20 mouse cellular contexts compared by ENCODE assay signal in genomic region chr7:126026600-126026999, GRCm38 (mm10). TPM values are rescaled to one million over a fixed set of nuclear protein-coding genes. Genes with fewer than 3 reads are reported as not detected.
DNase-seq lines count a peak whose midpoint lies in the region; ATAC-seq and TF ChIP-seq lines count a peak whose summit lies in the region.
"Had no signal": no experiment of that assay in that cellular context is flagged by ENCODE, and none has a peak within 500 bp of the region (broad histone marks: within the 10 kb centered on the region; RNA-seq: fewer than 3 reads in every experiment).

No protein-coding gene starts in this region.

- ATAC-seq in midbrain, embryonic 14.5 days (ENCODE audit: low FRiP score, low TSS enrichment), result no peak
- ATAC-seq in stomach, postnatal 0 days (ENCODE audit: low FRiP score, low TSS enrichment), result no peak
- ATAC-seq: forebrain, embryonic 16.5 days had no signal

- TF ChIP-seq EP300 in stomach, postnatal 0 days (optimal IDR thresholded peaks at IDR 0.05), result no peak

- H3K4me3 ChIP-seq in midbrain, embryonic 10.5 days, result no peak overlapping the region
- H3K4me3 ChIP-seq in midbrain, embryonic 14.5 days (replicated peaks; ENCODE audit: low read depth, low read length), result no peak overlapping the region
- no peak overlapping the region for H3K4me3 ChIP-seq in stomach, postnatal 0 days (ENCODE audit: low read depth, low read length)
- H3K4me3 ChIP-seq: heart, embryonic 12.5 days; lung, embryonic 15.5 days; midbrain, embryonic 12.5 days; stomach, embryonic 15.5 days had no signal

- H3K9me3 ChIP-seq in midbrain, embryonic 10.5 days (replicated peaks), result no peaks in the 10 kb centered on the region
- H3K9me3 ChIP-seq in midbrain, embryonic 14.5 days (ENCODE audit: control insufficient read depth, low read length), result no peaks in the 10 kb centered on the region
- H3K9me3 ChIP-seq in stomach, postnatal 0 days (ENCODE audit: control insufficient read depth, low read length), result no peaks in the 10 kb centered on the region
- H3K9me3 ChIP-seq: heart, embryonic 12.5 days; lung, embryonic 15.5 days; midbrain, embryonic 12.5 days; stomach, embryonic 15.5 days had no signal

- peak; percentile 26 for DNase-seq in adrenal gland, postnatal 10 days
- no peak for DNase-seq in adrenal gland, postnatal 36 days
- DNase-seq in kidney, adult 9 months, result peak; percentile 4
- no peak for DNase-seq in kidney, adult 18-20 months
- DNase-seq in midbrain, embryonic 10.5 days (ENCODE audit: low spot score), result no peak
- no peak for DNase-seq in midbrain, embryonic 14.5 days
- DNase-seq in stomach, postnatal 0 days (ENCODE audit: low spot score), result no peak
- no peak for DNase-seq in left cerebral cortex, postnatal 10 days (ENCODE audit: extremely low spot score in 1 of 2, low spot score in 2 of 2)
- DNase-seq: adrenal gland, postnatal 25 days; cerebellum, adult 11-12 months; gastrocnemius, postnatal 25 days; kidney, adult 8-10 months; thymus, postnatal 25 days had no signal

- H3K9ac ChIP-seq in midbrain, embryonic 14.5 days (replicated peaks; ENCODE audit: low read length), result no peak overlapping the region
- no peak overlapping the region for H3K9ac ChIP-seq in stomach, postnatal 0 days (ENCODE audit: low read length)
- H3K9ac ChIP-seq: heart, embryonic 12.5 days; lung, embryonic 15.5 days; midbrain, embryonic 12.5 days; stomach, embryonic 15.5 days had no signal

- no peak overlapping the region for H3K4me2 ChIP-seq in midbrain, embryonic 14.5 days (ENCODE audit: low read length)
- no peak overlapping the region for H3K4me2 ChIP-seq in stomach, postnatal 0 days (replicated peaks; ENCODE audit: low read depth)
- H3K4me2 ChIP-seq: heart, embryonic 12.5 days; lung, embryonic 15.5 days; midbrain, embryonic 12.5 days; stomach, embryonic 15.5 days had no signal

- H3K36me3 ChIP-seq in midbrain, embryonic 10.5 days, result no peaks in the 10 kb centered on the region
- no peaks in the 10 kb centered on the region for H3K36me3 ChIP-seq in midbrain, embryonic 14.5 days (ENCODE audit: control insufficient read depth, insufficient read depth, low read length)
- no peaks in the 10 kb centered on the region for H3K36me3 ChIP-seq in stomach, postnatal 0 days (ENCODE audit: control insufficient read depth, insufficient read depth, low read length)
- H3K36me3 ChIP-seq: heart, embryonic 12.5 days; lung, embryonic 15.5 days; midbrain, embryonic 12.5 days; stomach, embryonic 15.5 days had no signal

- intact Hi-C loops in left cerebral cortex, postnatal 10 days (cut with DNase I), result no loop called here

- peaks cover 9% of the 10 kb centered on the region; the same call in 1 of the 2 replicates for H3K4me1 ChIP-seq in midbrain, embryonic 10.5 days
- H3K4me1 ChIP-seq in midbrain, embryonic 14.5 days (ENCODE audit: control insufficient read depth, insufficient read depth, low read length), result no peaks in the 10 kb centered on the region
- H3K4me1 ChIP-seq in stomach, postnatal 0 days (replicated peaks; ENCODE audit: control insufficient read depth, insufficient read depth), result no peaks in the 10 kb centered on the region
- H3K4me1 ChIP-seq: lung, embryonic 15.5 days; midbrain, embryonic 12.5 days; stomach, embryonic 15.5 days had no signal

- H3K27me3 ChIP-seq in midbrain, embryonic 10.5 days (ENCODE audit: low read depth, poor library complexity, severe bottlenecking), result no peaks in the 10 kb centered on the region
- H3K27me3 ChIP-seq in midbrain, embryonic 14.5 days (ENCODE audit: control insufficient read depth, insufficient read depth, low read length), result no peaks in the 10 kb centered on the region
- no peaks in the 10 kb centered on the region for H3K27me3 ChIP-seq in stomach, postnatal 0 days (ENCODE audit: control insufficient read depth, insufficient read depth, low read length)
- H3K27me3 ChIP-seq: heart, embryonic 12.5 days; lung, embryonic 15.5 days; midbrain, embryonic 12.5 days; stomach, embryonic 15.5 days had no signal

- H3K27ac ChIP-seq in midbrain, embryonic 10.5 days (replicated peaks), result 0 out of 2 replicates have a peak overlapping the region, but pooled peaks have one; percentile 17
- no peak overlapping the region for H3K27ac ChIP-seq in midbrain, embryonic 14.5 days (replicated peaks; ENCODE audit: low read depth, low read length)
- no peak overlapping the region for H3K27ac ChIP-seq in stomach, postnatal 0 days (replicated peaks)
- H3K27ac ChIP-seq: lung, embryonic 15.5 days; midbrain, embryonic 12.5 days; stomach, embryonic 15.5 days had no signal

- 65% methylated on average over 5 of the region's 5 CpGs for WGBS in midbrain, embryonic 10.5 days
- WGBS in midbrain, embryonic 14.5 days, result 54% methylated on average over 5 of the region's 5 CpGs
- 68% methylated on average over 5 of the region's 5 CpGs for WGBS in stomach, postnatal 0 days

- TF ChIP-seq CTCF in stomach, postnatal 0 days (IDR thresholded peaks at IDR 0.05; ENCODE audit: low read depth), result peak; percentile 65

RNA-seq across cellular contexts. Expression of gene Gsg1l, which starts 55.6 kb away (rescaled TPM):
- total RNA-seq in adrenal gland, postnatal 10 days (2021), result 1 to 10 TPM; 7.2 to 8.7 TPM
- 10 to 100 TPM; 68.9 to 70.8 TPM for total RNA-seq in adrenal gland, postnatal 36 days (2021)
- polyA plus RNA-seq in midbrain, embryonic 10.5 days (2016; fragmentation: Nextera tagmentation; extraction: Ambion mirVana), result 1.1 and 1.9 TPM in 2 replicates
- polyA plus RNA-seq in midbrain, embryonic 14.5 days (2014; fragmentation: Nextera tagmentation; extraction: Ambion mirVana), result 9.6 and 10.3 TPM in 2 replicates
- polyA plus RNA-seq in stomach, postnatal 0 days (2015; fragmentation: Nextera tagmentation; extraction: Ambion mirVana), result 0.67 and 0.77 TPM in 2 replicates
- total RNA-seq in left cerebral cortex, postnatal 10 days (2021), result 10 to 100 TPM; 33.1 to 33.8 TPM
- total RNA-seq: common myeloid progenitor, adult 5-6 weeks; ES-E14 had no signal

Comparison
In these comparisons a context has a peak if more than half of its experiments do, and no peak if none do; other contexts are left out.
1. DNase-seq: peak in adrenal gland, postnatal 10 days (single experiment) and kidney, adult 9 months (single experiment); none in adrenal gland, postnatal 36 days (0 of 2), kidney, adult 18-20 months (single experiment), midbrain, embryonic 10.5 days (single experiment), midbrain, embryonic 14.5 days (single experiment), stomach, postnatal 0 days (single experiment) and left cerebral cortex, postnatal 10 days (0 of 2).